Mouse (Mus musculus): Measurements from ENCODE around the gene Ubqln4. TPM values are rescaled to one million over a fixed set of nuclear protein-coding genes. Genes with fewer than 3 reads are reported as not detected.

Ubqln4 gene
- polyA plus RNA-seq, 1 experiment, result 55.9 TPM

DNA sequence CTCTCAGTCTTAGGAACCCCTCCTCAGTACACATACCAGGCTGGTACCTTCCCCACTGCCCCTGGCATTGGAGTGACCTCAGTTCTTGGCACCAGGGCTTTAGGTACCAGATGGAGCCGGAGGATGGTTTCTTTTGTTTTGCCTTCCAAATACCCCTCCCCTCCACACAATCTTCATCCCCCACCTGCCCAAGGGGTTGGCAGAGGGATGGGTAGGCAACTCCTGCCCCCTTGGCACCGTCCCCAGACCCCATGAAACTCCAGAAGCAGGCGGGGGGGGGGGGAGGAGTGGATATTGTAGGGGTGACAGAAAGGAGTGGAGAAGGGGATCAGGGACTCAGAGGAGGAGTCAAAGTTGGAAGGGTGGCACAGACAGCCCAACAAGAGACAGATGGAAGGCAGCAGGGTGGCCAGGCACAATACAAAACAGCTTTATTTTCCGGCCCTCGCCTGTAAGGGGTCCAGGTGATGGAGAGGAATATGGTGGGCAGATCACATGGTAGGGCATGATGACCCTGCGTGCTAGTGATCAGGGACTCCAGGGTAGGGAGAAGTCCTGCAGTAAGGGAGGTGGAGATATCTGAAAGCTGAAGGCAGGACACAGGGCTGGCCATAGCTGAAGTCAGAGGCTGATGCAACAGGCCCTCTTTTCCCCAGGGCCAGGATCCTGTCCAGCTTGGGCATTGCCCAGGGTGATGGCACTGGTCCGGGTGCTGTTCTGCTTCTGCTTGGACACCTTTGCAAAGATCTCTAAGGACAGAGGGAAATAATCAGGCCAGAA, 11.7 kb upstream of the Ubqln4 start:
- no peak for TF ChIP-seq MAX (IDR thresholded peaks at IDR 0.05)
- TF ChIP-seq MYOD1 (IDR thresholded peaks at IDR 0.05; ENCODE audit: control insufficient read depth, insufficient read length, low read depth), result no peak
- no peak for TF ChIP-seq CEBPB (IDR thresholded peaks at IDR 0.05; ENCODE audit: low read depth)
- no peak for TF ChIP-seq MYOG (IDR thresholded peaks at IDR 0.05; ENCODE audit: control insufficient read depth, extremely low read depth, insufficient read length)
- no peak for TF ChIP-seq USF1 (IDR thresholded peaks at IDR 0.05; ENCODE audit: low read depth)
- TF ChIP-seq FOSL1 (IDR thresholded peaks at IDR 0.05; ENCODE audit: insufficient read depth, low read length, poor library complexity, severe bottlenecking), result no peak
- TF ChIP-seq CTCF (IDR thresholded peaks at IDR 0.05; ENCODE audit: control insufficient read depth, insufficient read depth, insufficient read length), result no peak
- H3K36me3 ChIP-seq (ENCODE audit: control insufficient read depth, insufficient read depth), result peaks cover 8% of the 10 kb centered on the region
- no peaks in the 10 kb centered on the region for H3K27me3 ChIP-seq (ENCODE audit: control insufficient read depth, insufficient read depth, insufficient read length)
- peaks cover 18% of the 10 kb centered on the region for H3K79me2 ChIP-seq (ENCODE audit: control insufficient read depth, insufficient read depth)
- H3ac ChIP-seq (ENCODE audit: control insufficient read depth, insufficient read length, low read depth), result no peak overlapping the region
- peaks cover 3% of the 10 kb centered on the region for H3K79me3 ChIP-seq (ENCODE audit: low read depth)
- H3K4me3 ChIP-seq (ENCODE audit: insufficient read depth, poor library complexity, severe bottlenecking), result no peak overlapping the region

DNA sequence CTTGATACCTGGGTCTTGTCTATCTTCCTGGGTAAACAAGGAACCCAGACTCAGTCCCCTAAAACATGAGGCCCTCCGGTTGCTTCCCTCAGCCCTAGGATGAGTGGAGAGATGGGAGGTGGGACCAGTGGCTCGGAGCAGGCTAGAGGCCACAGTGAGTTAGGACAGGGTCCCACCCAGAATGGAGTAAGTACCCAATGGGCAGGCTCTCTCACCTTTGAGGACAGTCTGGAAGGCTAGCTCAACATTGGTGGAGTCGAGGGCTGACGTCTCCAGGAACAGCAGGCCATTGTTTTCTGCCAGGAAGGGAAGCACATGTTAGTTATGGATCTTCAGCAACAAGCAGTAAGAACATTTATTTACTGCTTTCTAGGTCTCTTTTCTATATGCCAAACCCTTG, 11.1 kb upstream of the Ubqln4 start:
- H3K36me3 ChIP-seq (ENCODE audit: control insufficient read depth, insufficient read depth), result peaks cover 5% of the 10 kb centered on the region
- no peak overlapping the region for H3ac ChIP-seq (ENCODE audit: control insufficient read depth, insufficient read length, low read depth)
- peaks cover 13% of the 10 kb centered on the region for H3K79me2 ChIP-seq (ENCODE audit: control insufficient read depth, insufficient read depth)
- no peaks in the 10 kb centered on the region for H3K27me3 ChIP-seq (ENCODE audit: control insufficient read depth, insufficient read depth, insufficient read length)
- no peak overlapping the region for H3K4me3 ChIP-seq (ENCODE audit: insufficient read depth, poor library complexity, severe bottlenecking)
- no peak for TF ChIP-seq MYOD1 (IDR thresholded peaks at IDR 0.05; ENCODE audit: control insufficient read depth, insufficient read length, low read depth)
- TF ChIP-seq CEBPB (IDR thresholded peaks at IDR 0.05; ENCODE audit: low read depth), result no peak
- no peak for TF ChIP-seq MAX (IDR thresholded peaks at IDR 0.05)
- TF ChIP-seq USF1 (IDR thresholded peaks at IDR 0.05; ENCODE audit: low read depth), result no peak
- no peak for TF ChIP-seq CTCF (IDR thresholded peaks at IDR 0.05; ENCODE audit: control insufficient read depth, insufficient read depth, insufficient read length)
- TF ChIP-seq FOSL1 (IDR thresholded peaks at IDR 0.05; ENCODE audit: insufficient read depth, low read length, poor library complexity, severe bottlenecking), result no peak
- no peak for TF ChIP-seq MYOG (IDR thresholded peaks at IDR 0.05; ENCODE audit: control insufficient read depth, extremely low read depth, insufficient read length)
- peaks cover 1% of the 10 kb centered on the region for H3K79me3 ChIP-seq (ENCODE audit: low read depth)

DNA sequence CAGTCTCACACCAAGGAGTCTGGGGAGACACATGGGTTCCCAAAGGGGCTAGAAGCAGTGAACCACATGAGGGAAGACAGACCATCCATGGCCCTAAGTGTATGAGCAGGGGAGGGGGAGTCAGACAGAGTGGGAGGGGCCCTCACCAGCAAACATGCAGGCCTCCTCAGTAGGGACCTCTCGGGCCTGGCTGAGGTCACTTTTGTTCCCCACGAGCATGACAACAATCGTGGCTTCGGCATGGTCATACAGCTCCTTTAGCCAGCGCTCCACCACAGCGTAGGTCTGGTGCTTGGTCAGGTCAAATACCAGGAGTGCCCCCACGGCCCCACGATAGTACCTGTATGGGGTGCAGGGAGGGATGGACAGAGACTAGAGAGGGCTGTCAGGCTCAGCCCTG, 10.4 kb upstream of the Ubqln4 start:
- H3K36me3 ChIP-seq (ENCODE audit: control insufficient read depth, insufficient read depth), result peaks cover 5% of the 10 kb centered on the region
- H3K79me3 ChIP-seq (ENCODE audit: low read depth), result no peaks in the 10 kb centered on the region
- H3K27me3 ChIP-seq (ENCODE audit: control insufficient read depth, insufficient read depth, insufficient read length), result no peaks in the 10 kb centered on the region
- peaks cover 7% of the 10 kb centered on the region for H3K79me2 ChIP-seq (ENCODE audit: control insufficient read depth, insufficient read depth)
- no peak overlapping the region for H3ac ChIP-seq (ENCODE audit: control insufficient read depth, insufficient read length, low read depth)
- H3K4me3 ChIP-seq (ENCODE audit: insufficient read depth, poor library complexity, severe bottlenecking), result no peak overlapping the region
- TF ChIP-seq CEBPB (IDR thresholded peaks at IDR 0.05; ENCODE audit: low read depth) (no peak), MAX (IDR thresholded peaks at IDR 0.05) (no peak), MYOG (IDR thresholded peaks at IDR 0.05; ENCODE audit: control insufficient read depth, extremely low read depth, insufficient read length) (no peak), FOSL1 (IDR thresholded peaks at IDR 0.05; ENCODE audit: insufficient read depth, low read length, poor library complexity, severe bottlenecking) (no peak), USF1 (IDR thresholded peaks at IDR 0.05; ENCODE audit: low read depth) (no peak), CTCF (IDR thresholded peaks at IDR 0.05; ENCODE audit: control insufficient read depth, insufficient read depth, insufficient read length) (no peak), MYOD1 (IDR thresholded peaks at IDR 0.05; ENCODE audit: control insufficient read depth, insufficient read length, low read depth) (no peak)

DNA sequence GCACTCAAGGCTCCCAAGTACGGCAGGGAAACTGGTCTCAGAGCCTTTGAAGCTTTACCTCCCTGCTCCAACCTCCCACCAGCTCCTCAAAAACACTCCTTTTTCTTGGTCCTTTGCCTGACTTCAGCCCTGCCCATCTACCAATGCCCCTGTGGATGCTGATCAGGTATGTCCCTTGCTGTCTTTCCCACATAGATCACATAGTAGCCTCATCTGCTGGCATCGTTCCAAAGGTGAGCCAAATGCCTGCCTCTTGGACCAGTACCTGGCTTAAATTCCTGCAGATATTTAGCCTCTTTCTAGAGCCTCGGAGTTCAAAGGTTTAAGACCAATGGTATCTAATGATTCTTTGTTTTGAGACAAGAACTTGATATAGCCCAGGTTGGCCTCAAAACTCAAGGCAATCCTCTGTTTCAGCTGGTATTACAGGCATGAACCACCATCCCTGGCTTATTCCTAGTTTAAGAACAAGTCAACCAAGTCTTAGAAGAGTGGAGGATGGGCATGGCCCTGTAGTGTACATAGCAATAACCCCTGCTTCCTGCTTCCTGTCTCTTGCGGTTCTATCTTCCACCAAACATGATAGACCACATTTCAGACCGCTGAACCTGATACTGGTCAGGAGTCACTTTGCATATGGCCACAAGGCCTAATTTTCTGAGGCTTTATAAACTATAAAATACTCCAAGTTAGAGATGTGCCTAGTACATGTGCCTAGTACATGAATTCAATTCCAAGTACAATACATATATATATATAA, 9.7 kb upstream of the Ubqln4 start:
- H3K79me2 ChIP-seq (ENCODE audit: control insufficient read depth, insufficient read depth), result no peaks in the 10 kb centered on the region
- H3K27me3 ChIP-seq (ENCODE audit: control insufficient read depth, insufficient read depth, insufficient read length), result no peaks in the 10 kb centered on the region
- TF ChIP-seq CTCF (IDR thresholded peaks at IDR 0.05; ENCODE audit: control insufficient read depth, insufficient read depth, insufficient read length), result no peak
- no peak for TF ChIP-seq CEBPB (IDR thresholded peaks at IDR 0.05; ENCODE audit: low read depth)
- no peak for TF ChIP-seq FOSL1 (IDR thresholded peaks at IDR 0.05; ENCODE audit: insufficient read depth, low read length, poor library complexity, severe bottlenecking)
- TF ChIP-seq USF1 (IDR thresholded peaks at IDR 0.05; ENCODE audit: low read depth), result no peak
- no peak for TF ChIP-seq MAX (IDR thresholded peaks at IDR 0.05)
- no peak for TF ChIP-seq MYOD1 (IDR thresholded peaks at IDR 0.05; ENCODE audit: control insufficient read depth, insufficient read length, low read depth)
- no peak for TF ChIP-seq MYOG (IDR thresholded peaks at IDR 0.05; ENCODE audit: control insufficient read depth, extremely low read depth, insufficient read length)
- H3ac ChIP-seq (ENCODE audit: control insufficient read depth, insufficient read length, low read depth), result no peak overlapping the region
- no peak overlapping the region for H3K4me3 ChIP-seq (ENCODE audit: insufficient read depth, poor library complexity, severe bottlenecking)
- no peaks in the 10 kb centered on the region for H3K79me3 ChIP-seq (ENCODE audit: low read depth)
- peaks cover 5% of the 10 kb centered on the region for H3K36me3 ChIP-seq (ENCODE audit: control insufficient read depth, insufficient read depth)

DNA sequence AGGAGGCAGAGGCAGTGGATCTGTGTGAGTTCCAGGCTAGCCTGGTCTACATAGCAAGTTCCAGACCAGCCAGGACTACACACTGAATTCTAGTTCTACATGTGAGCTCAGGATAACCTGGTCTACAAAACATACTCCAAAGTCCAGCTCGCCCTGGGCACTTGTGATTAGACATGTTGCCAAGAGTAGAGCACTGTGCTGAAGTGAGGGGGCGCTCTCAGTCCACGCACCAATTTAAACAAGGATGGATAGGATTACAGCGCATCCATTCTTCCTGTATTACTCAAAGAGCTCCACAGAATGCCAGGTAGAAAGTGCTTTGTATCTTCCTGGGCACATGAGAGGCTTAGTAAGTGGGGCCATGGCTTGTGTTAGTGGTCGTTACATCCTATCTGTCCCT, 9.0 kb upstream of the Ubqln4 start:
- Histone ChIP-seq H3K79me2 (ENCODE audit: control insufficient read depth, insufficient read depth) (no peaks in the 10 kb centered on the region), H3K36me3 (ENCODE audit: control insufficient read depth, insufficient read depth) (peaks cover 5% of the 10 kb centered on the region), H3K4me3 (ENCODE audit: insufficient read depth, poor library complexity, severe bottlenecking) (no peak overlapping the region), H3K27me3 (ENCODE audit: control insufficient read depth, insufficient read depth, insufficient read length) (no peaks in the 10 kb centered on the region), H3ac (ENCODE audit: control insufficient read depth, insufficient read length, low read depth) (no peak overlapping the region), H3K79me3 (ENCODE audit: low read depth) (no peaks in the 10 kb centered on the region)
- TF ChIP-seq CTCF (IDR thresholded peaks at IDR 0.05; ENCODE audit: control insufficient read depth, insufficient read depth, insufficient read length), result peak; percentile 14
- no peak for TF ChIP-seq MYOD1 (IDR thresholded peaks at IDR 0.05; ENCODE audit: control insufficient read depth, insufficient read length, low read depth)

All from C2C12 (cell line).